Mouse (Mus musculus) ES-Bruce4 (cell line): ENCODE measurements at regions not wholly inside any gene's neighbourhood (a gene's known extent, or its start where the extent isn't known, plus 50 kb on each side); places are given as distances from the start of the nearest gene placed in this dataset.

Experiments used
- H3K27ac ChIP-seq: 2 replicates; pipeline ENCODE4 v1.5.1; 2012; ENCODE audit warnings: low read length, inconsistent platforms; ENCODE audit not compliant: insufficient read depth
- H3K27me3 ChIP-seq: 2 replicates; pipeline ENCODE4 v1.6.1; 2012; ENCODE audit warnings: mild to moderate bottlenecking, low read length, inconsistent platforms; ENCODE audit not compliant: control insufficient read depth, poor library complexity, insufficient read depth, severe bottlenecking
- H3K36me3 ChIP-seq: 2 replicates; pipeline ENCODE4 v1.6.1; 2012; ENCODE audit warnings: inconsistent platforms, mild to moderate bottlenecking, low read length, moderate library complexity; ENCODE audit not compliant: control insufficient read depth, poor library complexity, insufficient read depth, severe bottlenecking
- H3K4me1 ChIP-seq: one replicate; pipeline ENCODE4 v1.8.1; 2011; ENCODE audit warnings: low read length; ENCODE audit not compliant: control insufficient read depth, insufficient read depth
- H3K4me3 ChIP-seq: 2 replicates; pipeline ENCODE4 v1.5.1; 2011; ENCODE audit warnings: low read depth, mild to moderate bottlenecking, low read length
- H3K9ac ChIP-seq: 2 replicates; pipeline ENCODE4 v1.6.1; 2012; ENCODE audit warnings: low read depth, mild to moderate bottlenecking, inconsistent platforms; ENCODE audit not compliant: poor library complexity, severe bottlenecking
- H3K9me3 ChIP-seq: replicated peaks from 2 replicates; pipeline ENCODE4 v1.6.1; 2012; ENCODE audit warnings: mild to moderate bottlenecking, low read length, inconsistent platforms; ENCODE audit not compliant: control insufficient read depth, poor library complexity, insufficient read depth, severe bottlenecking
- CTCF ChIP-seq: IDR thresholded peaks from one replicate; pipeline ENCODE4 v1.8.1; 2011; ENCODE audit warnings: low read depth, low read length
- EP300 ChIP-seq: IDR thresholded peaks from 2 replicates; pipeline ENCODE4 v1.6.1; 2011; ENCODE audit warnings: low read depth, low read length; ENCODE audit not compliant: insufficient read depth
- POLR2A ChIP-seq: IDR thresholded peaks from one replicate; pipeline ENCODE4 v1.8.1; 2011; ENCODE audit warnings: low read length; ENCODE audit not compliant: insufficient read depth

DNA sequence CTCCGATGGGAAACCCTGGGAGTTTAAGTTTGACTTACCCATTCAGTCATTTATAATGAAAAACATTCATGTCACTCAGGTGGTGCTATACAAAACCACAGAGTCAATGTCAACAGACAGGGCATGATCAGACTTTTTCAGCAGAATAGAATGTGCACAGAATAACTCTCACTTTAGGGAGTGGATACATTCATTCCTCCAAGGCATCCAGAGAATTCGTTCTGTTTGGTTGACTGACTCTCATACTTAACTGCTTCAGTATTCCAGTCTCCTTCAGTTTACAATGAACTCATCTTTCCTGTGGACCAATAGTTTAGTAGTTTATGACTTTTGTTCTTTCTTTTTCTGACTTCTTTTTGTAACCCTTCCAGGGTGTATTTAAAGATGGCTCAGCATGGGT is 225.1 kb downstream of the AI593442 start:
- H3K9ac ChIP-seq, result no peak overlapping the region
- H3K36me3 ChIP-seq, result no peaks in the 10 kb centered on the region
- no peak overlapping the region for H3K4me3 ChIP-seq
- H3K9me3 ChIP-seq, result no peaks in the 10 kb centered on the region
- H3K27me3 ChIP-seq, result no peaks in the 10 kb centered on the region
- no peak overlapping the region for H3K27ac ChIP-seq
- no peaks in the 10 kb centered on the region for H3K4me1 ChIP-seq
- TF ChIP-seq POLR2A (no peak), CTCF (no peak), EP300 (no peak)

- Histone ChIP-seq H3K9me3 (no peaks in the 10 kb centered on the region), H3K36me3 (no peaks in the 10 kb centered on the region), H3K9ac (no peak overlapping the region), H3K27ac (no peak overlapping the region), H3K4me3 (no peak overlapping the region), H3K27me3 (no peaks in the 10 kb centered on the region), H3K4me1 (no peaks in the 10 kb centered on the region)
- TF ChIP-seq EP300 (no peak), CTCF (no peak), POLR2A (no peak)
These were observed 227.8 kb downstream of the AI593442 start for GRCm38 (mm10) chr9:52451792-52452191.

- H3K9ac ChIP-seq, result no peak overlapping the region
- H3K27ac ChIP-seq, result no peak overlapping the region
- no peak for TF ChIP-seq CTCF
- no peak for TF ChIP-seq EP300
- TF ChIP-seq POLR2A, result no peak
- H3K9me3 ChIP-seq, result no peaks in the 10 kb centered on the region
- no peak overlapping the region for H3K4me3 ChIP-seq
- no peaks in the 10 kb centered on the region for H3K4me1 ChIP-seq
- no peaks in the 10 kb centered on the region for H3K36me3 ChIP-seq
- H3K27me3 ChIP-seq, result no peaks in the 10 kb centered on the region
These were observed 231.3 kb downstream of the AI593442 start for GRCm38 (mm10) chr9:52448245-52448644.

DNA sequence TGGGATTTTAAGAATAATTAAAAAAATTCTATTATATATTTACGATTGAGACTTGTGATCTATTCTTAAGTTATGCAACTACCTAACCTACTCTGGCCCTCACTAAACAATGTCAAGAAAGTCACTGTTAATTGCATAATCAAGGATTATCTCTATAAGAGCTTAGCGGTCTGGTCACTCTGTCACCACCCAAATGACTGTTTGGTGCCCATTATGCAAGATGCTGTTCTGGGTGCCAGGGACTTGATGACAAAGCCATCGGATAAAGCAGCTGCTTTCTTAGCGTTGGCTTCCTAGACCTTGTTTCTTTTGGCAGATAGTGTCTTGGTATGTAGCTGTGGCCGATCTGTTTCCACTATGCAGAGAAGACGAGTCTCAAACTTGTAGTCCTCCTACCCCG is 236.4 kb downstream of the AI593442 start:
- Histone ChIP-seq H3K9me3 (no peaks in the 10 kb centered on the region), H3K9ac (no peak overlapping the region), H3K4me3 (no peak overlapping the region)

GRCm38 (mm10) chr9:52434215-52434614 is 245.4 kb downstream of the AI593442 start:
- no peak for TF ChIP-seq EP300
- TF ChIP-seq POLR2A, result no peak
- no peak for TF ChIP-seq CTCF
- H3K9ac ChIP-seq, result no peak overlapping the region
- no peaks in the 10 kb centered on the region for H3K36me3 ChIP-seq
- H3K4me1 ChIP-seq, result no peaks in the 10 kb centered on the region
- H3K27me3 ChIP-seq, result no peaks in the 10 kb centered on the region
- H3K4me3 ChIP-seq, result no peak overlapping the region
- H3K9me3 ChIP-seq, result no peaks in the 10 kb centered on the region
- H3K27ac ChIP-seq, result no peak overlapping the region

More for the DNA sequence above, 236.4 kb downstream of the AI593442 start:
- H3K36me3 ChIP-seq, result no peaks in the 10 kb centered on the region
- no peaks in the 10 kb centered on the region for H3K27me3 ChIP-seq
- no peaks in the 10 kb centered on the region for H3K4me1 ChIP-seq
- no peak overlapping the region for H3K27ac ChIP-seq
- TF ChIP-seq CTCF (no peak), POLR2A (no peak)

GRCm38 (mm10) chr9:52425413-52425812 is 254.2 kb downstream of the AI593442 start:
- Histone ChIP-seq H3K4me1 (no peaks in the 10 kb centered on the region), H3K9ac (no peak overlapping the region), H3K36me3 (no peaks in the 10 kb centered on the region), H3K27ac (no peak overlapping the region), H3K9me3 (no peaks in the 10 kb centered on the region), H3K27me3 (no peaks in the 10 kb centered on the region), H3K4me3 (no peak overlapping the region)
- TF ChIP-seq EP300, result no peak
- TF ChIP-seq POLR2A, result no peak
- no peak for TF ChIP-seq CTCF
